Comparison of ENCODE assay signal across 10 mouse cellular contexts in genomic region chr10:56468537-56468936, GRCm38 (mm10).
DNase-seq lines count a peak whose midpoint lies in the region; ATAC-seq lines count a peak whose summit lies in the region.
"Had no signal": no experiment of that assay in that cellular context is flagged by ENCODE, and none has a peak within 500 bp of the region (broad histone marks: within the 10 kb centered on the region; RNA-seq: fewer than 3 reads in every experiment).

No protein-coding gene starts in this region.

- no peaks in the 10 kb centered on the region for H3K27me3 ChIP-seq in heart, embryonic 10.5 days (ENCODE audit: insufficient read depth, poor library complexity, severe bottlenecking)
- H3K27me3 ChIP-seq: liver, embryonic 15.5 days had no signal

- no peak for ATAC-seq in monocyte, adult 5-6 weeks (replicated peaks; ENCODE audit: insufficient number of reproducible peaks, low FRiP score, low TSS enrichment, poor library complexity, severe bottlenecking)
- ATAC-seq: hindbrain, postnatal 0 days had no signal

- peak overlapping the region; percentile 73; the same call in 1 of the 2 replicates for H3K27ac ChIP-seq in heart, embryonic 10.5 days
- H3K27ac ChIP-seq: hindbrain, postnatal 0 days; liver, embryonic 15.5 days had no signal

- peak; percentile 44 for DNase-seq in adrenal gland, postnatal 10 days
- DNase-seq in adrenal gland, adult (ENCODE audit: inconsistent age in 2 of 2, low spot score in 1 of 2), result no peak
- DNase-seq in 3T3-L1 (ENCODE audit: low read depth, low spot score), result peak; percentile 73
- DNase-seq in heart, embryonic 10.5 days (ENCODE audit: low spot score), result no peak
- peak; percentile 26 for DNase-seq in kidney, postnatal 14 days
- no peak for DNase-seq in spleen, adult 12 weeks (ENCODE audit: low spot score)
- no peak for DNase-seq in right cerebral cortex, postnatal 14 days

- no peaks in the 10 kb centered on the region for H3K36me3 ChIP-seq in heart, embryonic 10.5 days
- H3K36me3 ChIP-seq: liver, embryonic 15.5 days had no signal

- H3K4me3 ChIP-seq in heart, embryonic 10.5 days, result peak overlapping the region; percentile 27; the same call in 1 of the 2 replicates
- H3K4me3 ChIP-seq: liver, embryonic 15.5 days had no signal

- 21% methylated on average over 6 of the region's 6 CpGs for WGBS in heart, embryonic 10.5 days

- no peaks in the 10 kb centered on the region for H3K4me1 ChIP-seq in heart, embryonic 10.5 days
- H3K4me1 ChIP-seq: liver, embryonic 15.5 days had no signal

- no peaks in the 10 kb centered on the region for H3K9me3 ChIP-seq in heart, embryonic 10.5 days
- H3K9me3 ChIP-seq: liver, embryonic 15.5 days had no signal

Comparison
In these comparisons a context has a peak if more than half of its experiments do, and no peak if none do; other contexts are left out.
1. DNase-seq: peak in adrenal gland, postnatal 10 days (single experiment), 3T3-L1 (single experiment) and kidney, postnatal 14 days (single experiment); none in adrenal gland, adult (0 of 2), heart, embryonic 10.5 days (single experiment), spleen, adult 12 weeks (single experiment) and right cerebral cortex, postnatal 14 days (single experiment).